Mouse (Mus musculus) megakaryocyte, adult 5-6 weeks (primary cell): ENCODE measurements around the gene Adprhl2. TPM values are rescaled to one million over a fixed set of nuclear protein-coding genes. Genes with fewer than 3 reads are reported as not detected.
A peak's percentile ranks its signal among the peaks of the same experiment; 100 is the strongest.

Source experiments
- ATAC-seq: 2 replicates; pipeline ENCODE4 v1.8.0; 2016; ENCODE audit warnings: mild to moderate bottlenecking, inconsistent platforms; ENCODE audit not compliant: poor library complexity, severe bottlenecking
- total RNA-seq, 2 experiments: library from RNA; stranded (forward) in 1 of 2; stranded (reverse) in 1 of 2; fragments of 153-499, 151-499 nt in 1 of 2; fragments of 221-1000, 200-1000 nt in 1 of 2; gene quantifications; 2 replicates each; pipeline versions ENCODE4 v1.2.3 to v1.2.4; 2015 to 2017

Adprhl2 gene
- total RNA-seq, 2 experiments from 2014 or later = 8.2 to 21.7 TPM

- no peak; the same call in 1 of the 2 replicates for ATAC-seq
Observed at GRCm38 (mm10) chr4:126309211-126309921, 12.1 kb downstream of the Adprhl2 start.

- ATAC-seq = no peak
Observed at GRCm38 (mm10) chr4:126306827-126307226, 14.7 kb downstream of the Adprhl2 start.

DNA sequence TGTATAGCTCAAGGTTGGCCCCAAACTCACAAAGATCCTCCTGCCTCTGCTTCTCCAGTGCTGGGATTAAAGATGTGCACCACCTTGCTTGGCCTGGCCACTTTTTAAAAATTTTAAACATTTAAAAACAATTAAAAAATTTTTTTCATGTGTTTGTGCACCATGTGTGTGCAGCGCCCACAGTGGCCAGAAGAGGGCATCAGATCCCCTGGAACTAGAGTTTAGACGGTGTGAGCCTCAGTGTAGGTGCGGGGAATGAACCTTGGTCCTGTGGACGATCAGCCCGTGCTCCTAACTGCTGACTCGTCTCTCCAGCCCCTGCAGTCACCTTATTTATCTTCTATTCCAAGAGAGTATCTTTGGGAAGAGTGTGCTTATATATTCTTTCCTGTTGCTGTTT lies 15.4 kb downstream of the Adprhl2 start:
- no peak for ATAC-seq

DNA sequence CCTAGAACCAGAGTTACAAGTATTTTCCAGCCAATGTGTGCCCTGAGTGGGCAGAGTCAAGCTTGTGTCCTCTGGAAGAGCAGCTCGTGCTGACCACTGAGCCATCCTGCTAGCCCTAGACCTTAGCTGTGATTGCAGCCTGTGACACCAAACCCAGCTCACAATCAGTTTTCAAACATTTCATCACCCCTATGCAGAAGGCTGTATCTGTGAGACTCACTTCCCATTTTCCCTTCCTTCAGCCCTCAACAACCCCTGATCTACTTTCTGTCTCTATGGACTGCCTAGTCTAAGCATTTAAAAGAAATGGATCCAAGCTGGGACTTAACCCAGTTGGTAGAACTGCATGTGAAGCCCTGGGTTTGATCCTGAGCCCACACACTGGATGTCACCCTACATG lies 16.1 kb downstream of the Adprhl2 start:
- ATAC-seq = peak; percentile 55

GRCm38 (mm10) chr4:126303877-126304276 lies 17.6 kb downstream of the Adprhl2 start:
- no peak for ATAC-seq

DNA sequence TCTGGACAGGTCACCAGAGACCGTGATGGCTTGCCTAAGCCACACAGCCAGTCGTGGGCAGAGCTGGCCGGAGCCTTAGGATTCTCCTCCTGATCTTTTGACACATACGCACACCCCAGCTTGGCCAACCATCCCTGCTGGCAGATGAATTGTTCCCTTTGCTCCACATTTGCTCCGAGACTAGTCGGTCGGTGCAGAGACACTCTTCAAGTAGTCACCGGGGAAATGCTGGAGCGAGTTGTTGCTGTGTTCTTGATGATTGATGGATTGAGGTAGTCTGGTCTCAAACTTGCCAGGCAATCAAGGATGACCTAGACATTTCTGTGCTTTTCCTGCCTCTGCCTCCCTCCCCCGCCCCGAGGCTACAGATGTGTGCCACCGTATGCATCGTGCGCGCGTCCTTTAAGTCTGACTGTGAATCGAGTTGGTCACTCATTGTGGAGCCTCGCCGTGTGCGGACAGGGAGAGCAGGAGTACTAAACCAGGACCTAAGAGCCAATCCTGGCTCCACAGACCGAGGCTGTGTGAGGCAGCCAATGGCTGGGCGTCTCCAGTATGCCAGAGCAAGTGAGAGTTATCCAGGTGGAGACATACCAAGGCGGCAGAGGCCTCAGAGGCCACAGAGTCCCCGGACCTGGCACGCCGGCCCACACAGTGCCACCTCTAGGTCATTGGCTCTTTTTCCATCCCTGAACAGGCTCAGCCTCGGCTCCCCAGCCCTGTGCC lies 19.8 kb downstream of the Adprhl2 start:
- ATAC-seq = no peak

GRCm38 (mm10) chr4:126300916-126301583 lies 20.5 kb downstream of the Adprhl2 start:
- no peak for ATAC-seq

DNA sequence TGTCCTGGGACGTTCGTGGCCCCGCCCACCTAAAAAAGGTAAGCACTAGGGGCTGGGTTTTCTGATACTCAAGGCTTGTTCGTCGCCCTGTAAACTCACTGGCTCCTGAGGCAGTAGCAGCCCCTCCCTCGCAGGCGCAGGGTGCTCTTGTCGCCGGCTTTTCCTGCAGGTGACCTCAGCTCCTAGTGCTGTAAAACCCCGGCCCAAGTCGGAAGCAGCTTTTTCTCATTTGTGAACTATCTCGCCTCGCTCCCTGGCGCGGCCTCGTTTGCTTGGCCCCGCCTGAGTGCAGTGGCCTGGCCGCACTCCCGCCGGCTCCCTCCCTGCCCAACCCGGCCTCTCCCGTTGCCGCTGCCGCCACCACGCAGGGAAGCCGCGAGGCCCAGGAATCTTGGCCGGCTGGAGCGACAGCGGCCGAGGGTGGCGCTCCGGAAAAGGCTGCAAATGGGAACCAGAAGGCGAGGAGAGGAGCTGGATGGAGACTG lies 24.8 kb downstream of the Adprhl2 start:
- peak; percentile 34 for ATAC-seq

- no peak for ATAC-seq
Observed at GRCm38 (mm10) chr4:126295937-126296336, 25.6 kb downstream of the Adprhl2 start.

- ATAC-seq = no peak
Observed at GRCm38 (mm10) chr4:126295152-126295551, 26.4 kb downstream of the Adprhl2 start.

GRCm38 (mm10) chr4:126291196-126291595 lies 30.3 kb downstream of the Adprhl2 start:
- no peak for ATAC-seq

- ATAC-seq = no peak
Observed at GRCm38 (mm10) chr4:126290314-126290713, 31.2 kb downstream of the Adprhl2 start.

DNA sequence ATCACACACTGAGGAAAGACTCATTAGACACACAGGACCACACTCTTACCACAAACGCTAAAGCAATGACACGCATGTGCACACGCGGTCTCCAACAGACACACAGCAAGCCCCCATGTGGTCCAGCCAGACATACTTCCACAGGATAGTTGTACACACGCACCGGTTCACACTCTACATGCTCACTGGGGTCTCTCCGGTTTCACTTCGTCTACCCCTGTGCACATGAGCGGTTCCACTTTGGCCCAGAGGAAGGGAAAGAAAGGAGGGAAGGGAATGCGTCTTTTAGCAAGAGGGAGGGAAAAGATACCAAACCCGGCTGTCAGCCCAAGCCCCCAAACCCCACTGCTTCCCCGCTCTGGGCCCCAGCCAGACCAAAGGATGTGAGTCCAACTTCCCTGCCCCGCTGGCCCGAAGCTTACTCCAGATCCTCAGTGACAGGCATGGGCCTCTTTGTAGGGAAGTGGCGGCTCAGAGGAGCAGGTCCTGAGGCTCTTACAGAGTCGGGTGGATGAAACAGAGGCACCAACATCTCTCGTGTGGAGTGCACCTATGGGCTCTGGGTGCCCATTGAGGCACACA lies 33.3 kb downstream of the Adprhl2 start:
- ATAC-seq = no peak

DNA sequence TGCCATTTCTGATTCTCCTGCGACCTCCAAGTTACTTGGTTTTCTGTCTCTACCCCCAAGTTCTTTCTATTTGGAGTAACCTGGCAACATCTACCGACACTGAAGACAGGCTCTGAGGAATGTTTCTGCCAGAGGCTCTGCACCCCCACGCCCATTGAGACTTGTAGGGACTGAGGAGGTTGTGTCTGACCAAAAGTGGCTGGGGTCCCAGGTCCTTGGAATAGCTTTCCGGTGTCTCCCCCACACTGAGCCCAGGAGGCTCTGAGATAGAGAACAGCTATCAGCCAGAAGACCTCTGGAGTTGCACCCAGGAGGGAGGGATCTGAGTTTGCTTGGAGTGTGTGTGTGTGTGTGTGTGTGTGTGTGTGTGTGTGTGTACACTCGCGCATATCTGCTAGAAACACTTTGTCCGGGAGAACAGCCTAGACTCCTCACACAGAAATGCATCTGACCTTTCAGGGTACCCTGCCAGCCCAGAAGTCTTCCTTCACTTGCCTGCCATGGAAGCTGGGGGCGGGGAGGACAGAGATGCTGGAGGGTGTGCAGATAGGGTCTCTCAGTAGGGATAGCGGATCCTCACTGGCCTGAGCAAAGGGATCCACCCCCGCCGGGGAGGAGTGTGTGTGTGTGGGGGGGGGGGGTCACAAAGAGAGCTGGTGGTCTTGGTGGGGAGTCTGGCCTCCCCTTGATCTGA lies 34.1 kb downstream of the Adprhl2 start:
- ATAC-seq = no peak

DNA sequence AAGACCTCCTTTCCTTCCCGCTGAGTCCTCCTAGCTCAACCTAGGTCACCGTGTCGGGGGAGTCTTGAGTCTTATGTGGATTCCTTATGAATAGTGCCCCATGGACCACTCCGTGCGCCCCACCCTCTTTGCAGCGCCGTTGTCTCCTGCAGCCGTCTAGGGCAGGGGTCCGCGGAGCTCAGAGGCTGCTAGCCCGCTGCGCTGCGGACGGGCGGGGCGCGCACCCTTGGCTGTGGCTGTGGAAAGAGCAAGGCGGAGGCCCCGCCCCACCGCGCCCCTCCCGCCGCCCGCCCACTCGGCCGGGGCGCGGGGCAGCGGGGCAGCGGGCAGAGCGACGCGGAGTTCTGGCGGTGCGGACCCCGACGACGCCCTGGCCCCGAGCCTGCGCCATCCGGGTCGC lies 35.0 kb downstream of the Adprhl2 start, which contains the start of gene Col8a2:
Gene Col8a2, plus strand, starts transcription at position 302 of the 400 bp plus-strand sequence.
- ATAC-seq = no peak

DNA sequence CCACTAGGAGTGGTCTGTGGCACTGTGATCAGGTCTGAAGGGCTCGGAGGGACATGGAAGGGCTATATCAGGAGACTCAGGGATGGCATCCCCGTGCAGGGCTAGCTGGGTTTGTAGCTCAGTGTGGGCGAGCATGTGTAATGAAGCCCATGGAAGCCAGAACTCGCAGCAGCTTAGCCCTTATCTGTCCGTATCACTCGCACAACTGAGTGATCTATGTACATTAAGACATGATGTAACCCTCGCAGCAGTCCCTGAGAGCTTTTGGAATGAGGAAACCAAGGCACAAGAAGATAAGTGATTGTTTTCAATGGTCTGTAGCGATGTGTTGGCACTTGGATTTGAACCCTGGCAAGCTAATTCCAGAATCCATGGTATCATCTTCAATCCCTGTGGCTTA lies 37.9 kb downstream of the Adprhl2 start:
- ATAC-seq = no peak

- no peak for ATAC-seq
Observed at GRCm38 (mm10) chr4:126281706-126282105, 39.8 kb downstream of the Adprhl2 start.

DNA sequence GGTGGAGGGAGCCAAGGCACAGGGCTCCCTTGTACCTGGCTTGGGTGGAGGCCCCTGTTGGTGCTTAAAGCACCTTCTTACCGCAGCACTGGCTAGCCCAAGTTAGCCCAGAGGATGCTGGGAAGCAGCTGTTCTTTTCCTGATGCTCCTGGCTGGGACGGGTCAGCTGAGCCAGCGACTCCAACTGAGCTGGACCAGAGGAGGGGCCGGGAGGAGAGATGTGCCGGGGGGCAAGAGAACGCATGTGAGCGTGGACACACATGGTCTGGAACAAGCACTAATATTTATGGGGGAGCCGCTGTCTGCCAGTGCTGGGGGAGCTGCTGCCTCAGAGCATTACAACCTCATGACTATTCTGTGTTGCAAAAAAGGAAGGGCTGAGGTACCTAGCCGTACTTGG lies 42.5 kb downstream of the Adprhl2 start:
- ATAC-seq = no peak

- ATAC-seq = no peak
Observed at GRCm38 (mm10) chr4:126278565-126278915, 43.0 kb downstream of the Adprhl2 start.

DNA sequence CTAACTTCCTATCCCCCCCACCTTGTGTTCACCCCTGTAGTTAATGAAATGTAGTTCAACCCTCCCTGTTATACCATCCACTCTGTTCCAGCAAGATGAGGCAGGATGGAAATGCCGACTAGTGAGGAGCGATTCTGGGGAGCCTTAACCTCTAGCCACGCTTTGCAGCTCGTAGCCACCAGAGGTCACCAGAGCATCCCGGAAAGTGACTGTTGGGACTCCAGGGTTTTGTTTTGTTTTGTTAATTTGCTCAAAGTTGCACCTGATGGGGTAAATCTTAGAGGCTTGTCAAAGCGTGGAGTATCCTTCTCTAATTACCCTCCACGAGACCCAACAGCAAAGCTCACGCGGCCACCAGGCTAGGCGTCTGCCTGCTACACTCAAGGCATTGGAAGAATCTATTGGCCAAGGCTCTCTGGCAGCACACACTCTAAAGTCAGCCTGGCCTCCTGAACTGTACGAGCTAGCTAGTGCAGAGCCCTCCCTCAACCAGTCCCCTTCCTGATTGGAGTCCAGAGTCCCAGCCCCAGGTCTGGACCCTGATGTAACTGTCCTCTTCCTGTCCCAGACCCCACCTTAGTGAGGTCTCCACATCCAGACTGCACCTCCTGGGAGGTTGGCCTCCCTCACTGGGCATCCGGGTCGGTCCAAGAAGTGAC lies 43.5 kb downstream of the Adprhl2 start:
- ATAC-seq = peak; percentile 78
